Mouse (Mus musculus): ENCODE data around the gene Crbn.

The Crbn gene

DNA sequence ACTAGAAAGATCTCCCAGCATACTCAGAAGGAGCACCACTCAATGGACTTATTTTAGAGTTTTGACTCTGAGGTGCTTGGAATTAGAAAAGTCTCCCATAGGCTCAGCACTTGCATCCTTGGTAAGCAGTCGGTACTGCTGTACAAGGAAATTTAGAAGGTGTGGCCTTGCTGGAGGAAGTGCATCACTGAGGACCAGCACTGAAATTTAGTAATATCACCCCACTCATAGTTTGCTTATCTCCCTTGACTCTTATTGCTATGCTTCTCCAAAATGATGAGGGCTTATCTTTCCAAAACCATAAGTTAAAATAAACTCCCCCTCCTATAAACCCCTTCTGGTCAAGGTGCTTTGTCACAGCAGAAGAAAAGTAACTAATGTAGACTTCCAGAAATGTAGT is 38.4 kb downstream of the Crbn start:
- DNase-seq (ENCODE audit: low spot score) = no peak

DNA sequence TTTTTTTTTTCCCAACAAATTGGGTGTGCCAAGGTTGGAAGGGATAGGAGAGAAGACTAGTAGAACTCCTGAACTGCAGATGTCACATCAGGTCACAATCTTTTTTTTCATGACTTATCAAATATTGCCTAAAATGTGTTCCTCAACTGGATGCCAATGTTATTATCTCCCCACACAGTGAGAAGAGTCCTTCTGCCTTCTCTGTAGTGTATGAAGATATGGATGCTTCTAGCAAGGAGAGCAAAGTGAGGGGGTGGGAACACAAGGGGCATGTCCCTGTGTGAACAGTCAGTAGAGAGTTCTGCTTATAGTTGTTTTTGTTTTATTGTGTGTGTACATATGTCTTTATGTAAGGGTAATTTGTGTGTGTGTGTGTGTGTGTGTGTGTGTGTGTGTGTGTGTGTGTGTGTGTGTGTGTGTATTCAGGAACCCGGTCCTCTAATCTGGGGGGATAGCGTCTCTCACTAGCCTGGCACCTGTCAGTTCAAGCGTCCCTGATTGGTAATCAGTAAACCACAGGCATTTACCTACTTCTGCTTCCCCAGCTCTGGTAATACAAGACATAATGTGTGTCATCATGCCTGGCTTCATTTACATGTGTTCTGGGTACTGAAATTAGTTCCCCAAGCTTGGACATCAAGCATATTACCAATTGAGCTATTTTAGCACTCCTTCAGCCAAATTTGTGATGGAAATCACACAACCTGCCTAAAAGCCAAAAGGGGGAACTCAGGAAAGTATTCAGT is 39.2 kb downstream of the Crbn start:
- DNase-seq (ENCODE audit: low spot score) = no peak

DNA sequence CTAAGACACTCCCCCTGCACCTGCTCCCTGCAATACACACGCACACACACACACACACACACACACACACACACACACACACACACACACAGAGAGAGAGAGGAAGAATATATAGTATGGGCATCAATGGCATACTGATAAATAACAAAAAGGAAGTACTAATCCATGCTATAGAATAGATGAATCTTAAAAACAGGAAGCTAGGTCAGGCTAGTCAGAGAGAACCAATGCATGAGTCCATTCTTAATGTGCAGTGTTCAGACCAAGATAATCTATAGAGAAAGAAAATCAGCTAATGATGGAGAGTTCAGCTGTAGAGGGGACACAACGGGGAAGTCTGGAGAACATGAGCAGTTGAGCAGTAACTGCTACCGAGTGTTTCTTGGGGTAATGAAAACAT is 41.6 kb downstream of the Crbn start:
- DNase-seq (ENCODE audit: low spot score) = no peak

DNA sequence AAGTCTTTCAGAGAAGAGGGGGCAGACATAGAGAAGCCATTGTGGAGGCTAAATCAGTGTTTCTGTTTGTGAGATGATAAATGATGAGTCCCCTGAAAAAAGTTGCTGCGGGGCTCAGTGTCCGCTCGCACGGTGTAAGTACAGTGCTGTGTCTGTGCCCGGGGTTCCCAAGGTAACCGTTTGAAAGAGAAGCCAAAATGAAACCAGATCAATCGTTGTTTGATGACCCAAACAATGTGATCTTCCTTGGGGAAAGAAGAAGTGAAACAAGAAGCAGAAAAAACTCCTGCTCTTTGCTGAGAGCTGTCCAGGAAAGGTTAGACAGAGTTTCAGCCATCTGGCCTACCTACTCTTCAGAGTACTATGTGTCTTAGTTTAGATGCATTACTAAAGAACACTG is 49.6 kb downstream of the Crbn start:
- DNase-seq (ENCODE audit: low spot score) = no peak

DNA sequence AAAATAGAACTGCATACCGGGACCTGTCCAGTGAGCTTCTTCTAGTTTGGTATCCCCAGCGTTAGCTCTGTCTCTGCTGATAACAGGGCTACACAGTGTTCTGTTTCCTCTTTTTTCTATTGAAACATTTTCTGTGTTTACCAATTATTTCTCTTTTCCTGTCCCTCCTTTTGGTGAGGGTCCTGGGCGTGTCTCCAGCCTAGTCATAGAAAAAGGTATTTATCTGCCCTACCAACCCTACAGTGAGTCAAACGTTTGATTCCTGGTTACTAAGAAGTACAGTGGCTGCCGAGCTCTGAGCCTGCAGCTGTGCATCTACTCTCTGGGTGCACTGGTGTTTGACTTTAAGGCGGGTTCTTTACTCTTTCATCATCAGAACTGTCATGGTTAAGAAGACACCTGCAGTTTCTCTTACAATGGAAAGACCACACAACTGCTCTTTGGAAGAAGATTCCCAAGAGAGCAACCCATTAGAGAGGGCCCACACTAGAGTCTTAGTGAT is 50.9 kb downstream of the Crbn start, which contains the start of gene Il5ra:
Gene Il5ra (minus strand): TSS at position 151 of the 502 bp plus-strand sequence.
- DNase-seq (ENCODE audit: low spot score) = no peak

DNA sequence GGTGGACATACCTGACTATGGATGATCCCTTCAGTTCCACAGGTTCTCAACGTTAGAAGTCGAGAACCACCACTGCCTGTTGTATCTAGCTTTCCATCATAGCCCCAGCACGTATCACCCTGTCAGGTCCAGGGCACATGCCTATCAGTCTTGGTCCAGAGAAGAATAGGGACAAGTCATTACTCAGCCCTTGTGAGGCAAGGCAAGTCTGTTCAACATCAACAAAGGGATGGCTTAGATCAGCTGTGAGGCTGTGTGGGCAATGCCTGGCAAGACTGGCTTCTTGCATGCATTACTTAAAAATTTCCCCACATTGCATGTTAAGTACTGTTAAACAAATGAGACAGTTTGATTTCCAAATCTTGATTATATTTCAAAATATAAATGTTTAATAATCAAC is 52.1 kb downstream of the Crbn start:
- DNase-seq (ENCODE audit: low spot score) = no peak

DNA sequence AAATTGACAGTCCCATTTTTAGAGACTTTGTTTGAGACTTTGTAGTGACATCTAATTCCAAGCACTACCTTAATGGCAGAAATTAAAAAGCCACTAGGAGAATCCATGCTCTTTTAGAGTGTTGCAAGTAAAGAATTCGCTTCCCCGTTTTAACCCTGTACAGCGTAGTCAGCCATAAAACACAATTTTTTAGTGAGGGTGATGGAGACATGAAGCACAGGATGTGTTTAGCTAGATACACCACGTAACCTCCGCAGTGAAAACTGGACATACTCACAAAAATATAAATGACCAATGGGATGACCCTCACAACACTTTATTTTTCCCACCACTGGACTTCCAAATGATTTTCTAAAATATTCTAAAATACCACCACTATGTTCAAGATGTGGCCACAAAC is 52.6 kb downstream of the Crbn start:
- DNase-seq (ENCODE audit: low spot score) = no peak

DNA sequence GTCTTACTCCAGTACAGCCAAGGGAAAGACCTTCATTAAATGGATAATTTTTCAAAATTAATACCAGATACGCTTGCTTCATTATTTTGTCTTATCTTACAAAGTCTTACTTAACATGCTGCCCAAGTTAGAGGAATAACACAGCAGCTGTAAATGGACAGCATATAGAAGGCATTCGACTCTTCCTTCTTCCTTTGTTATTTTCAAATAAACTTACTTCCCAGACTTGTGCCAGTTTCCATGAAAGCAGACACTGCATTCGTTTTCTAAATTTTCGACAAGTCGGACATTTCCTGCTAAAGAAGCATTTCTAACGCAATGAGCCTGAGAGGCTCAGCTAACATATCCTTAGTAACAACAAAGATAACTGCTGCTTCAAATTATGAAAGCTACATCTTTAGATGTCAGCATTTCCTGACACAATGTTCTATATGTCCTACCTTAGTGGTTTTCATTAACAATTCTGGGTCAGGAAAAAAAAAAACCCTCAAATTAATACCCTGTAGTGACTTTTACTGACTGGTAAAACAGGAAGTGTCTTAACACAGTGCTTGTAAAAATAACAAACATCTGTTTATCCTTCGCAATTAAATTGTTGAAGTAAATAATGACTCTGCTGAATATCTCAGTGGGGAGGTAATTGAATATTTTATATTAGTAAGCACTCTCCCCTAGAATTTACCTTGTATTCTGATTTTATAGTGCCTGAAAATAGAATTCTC is 54.0 kb downstream of the Crbn start:
- no peak for DNase-seq (ENCODE audit: low spot score)

DNA sequence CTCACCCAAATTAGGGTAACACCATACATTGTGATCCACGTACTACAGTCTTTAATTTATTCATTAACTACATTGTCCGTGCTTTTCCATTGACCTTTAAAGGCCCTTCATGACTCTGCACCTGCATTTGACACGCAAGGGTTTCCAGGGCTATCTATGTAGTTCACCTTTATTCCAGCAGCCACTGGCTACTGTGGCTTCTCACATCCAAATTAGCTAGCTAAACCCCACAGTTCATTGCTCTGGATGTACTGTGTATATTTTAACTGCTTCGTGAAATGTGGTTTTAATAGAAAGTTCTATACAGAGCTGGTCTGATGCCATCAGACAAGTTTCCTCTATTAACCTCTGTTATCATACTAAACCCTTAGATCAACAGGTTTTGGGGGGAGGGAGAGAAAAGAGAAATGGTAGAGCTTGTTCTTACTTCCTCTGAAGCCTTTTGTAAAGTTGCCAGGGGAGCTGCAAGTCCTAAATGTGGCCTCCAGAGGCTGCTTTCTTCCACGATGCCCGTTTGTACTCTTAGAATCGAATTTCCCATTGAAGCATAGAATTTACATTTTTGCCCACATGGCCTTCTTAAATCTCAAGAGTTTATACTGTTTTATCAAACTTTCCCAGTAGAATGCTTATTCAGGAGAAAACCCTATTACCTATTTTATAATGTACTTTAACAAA is 56.2 kb downstream of the Crbn start:
- DNase-seq (ENCODE audit: low spot score) = no peak

DNA sequence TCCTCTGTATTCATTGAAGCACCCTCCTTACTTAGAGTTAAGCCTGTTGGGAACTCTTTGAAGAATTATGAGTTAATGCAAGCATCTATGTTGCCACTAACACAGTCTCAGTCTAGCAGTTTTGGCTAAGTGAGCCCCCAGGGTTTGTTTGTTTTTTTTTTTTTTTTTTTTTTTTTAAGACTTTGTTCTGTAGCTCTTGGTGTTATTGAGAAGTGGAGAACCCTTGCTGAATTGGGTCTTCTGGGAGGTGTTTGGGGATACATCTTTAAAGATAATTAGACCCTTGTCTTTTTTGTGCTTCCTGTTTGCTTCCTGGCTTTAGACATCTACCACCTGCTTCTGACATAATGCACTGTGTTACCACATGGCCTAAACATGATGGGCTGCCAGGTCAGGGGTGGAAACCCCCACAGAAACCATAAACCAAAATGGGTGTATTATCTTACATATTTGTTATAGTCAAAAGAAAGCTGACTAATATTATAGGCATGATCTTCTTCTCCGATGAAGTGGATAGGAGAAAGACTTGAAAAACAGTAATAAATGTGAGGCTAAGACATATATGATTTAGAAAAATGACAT is 59.5 kb downstream of the Crbn start:
- DNase-seq (ENCODE audit: low spot score) = no peak

DNA sequence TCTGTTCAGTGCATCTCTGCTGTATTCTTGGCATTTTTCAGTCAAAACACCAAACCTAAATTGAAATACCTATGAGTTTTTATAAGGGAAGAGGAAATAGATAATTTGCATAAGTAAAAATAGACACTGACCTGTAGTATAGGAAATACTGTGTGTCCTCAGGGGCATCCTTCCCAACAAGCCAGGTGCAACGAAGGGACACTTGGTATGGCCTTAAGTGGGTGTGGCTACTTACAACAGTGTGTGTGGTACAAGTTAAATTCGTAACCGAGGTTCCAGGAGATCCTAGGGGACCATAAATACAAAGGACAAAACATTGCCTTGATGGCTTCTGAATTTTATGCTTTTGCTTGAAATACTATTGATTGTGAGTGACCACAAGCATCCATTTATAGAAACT is 61.6 kb downstream of the Crbn start:
- DNase-seq (ENCODE audit: low spot score) = no peak

DNA sequence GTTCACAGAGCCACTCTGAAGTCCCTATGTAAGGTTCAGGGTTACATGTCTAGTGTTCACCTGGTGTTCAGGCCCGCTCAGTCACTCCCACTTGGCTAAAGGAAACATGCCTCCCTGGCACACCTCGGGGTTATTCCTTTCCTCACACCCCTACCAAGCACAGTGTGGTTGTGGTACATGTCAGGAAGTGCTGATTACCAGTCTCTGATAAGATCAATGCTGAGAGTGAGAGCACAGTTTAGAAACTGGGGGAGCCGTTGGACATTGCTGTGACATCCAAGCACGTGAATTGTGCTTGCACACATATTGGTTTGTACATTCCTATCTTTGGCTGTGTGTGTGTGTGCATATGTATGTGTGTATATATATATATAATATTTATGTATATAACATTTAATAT is 67.3 kb downstream of the Crbn start:
- DNase-seq (ENCODE audit: low spot score) = no peak

All from T-cell, adult 2 months (primary cell).